Mouse (Mus musculus) right cerebral cortex, postnatal 36 days (tissue): ENCODE data around the gene Olfr371.

Experiments
- DNase-seq, 2 experiments: peaks; one replicate each; pipeline ENCODE4 v3.0.0; 2022; ENCODE audit warnings: low spot score in 2 of 2, mixed read lengths in 1 of 2

Gene Olfr371

GRCm38 (mm10) chr8:85225688-85226087 is at the start of gene Olfr371:
Gene Olfr371 (plus strand): TSS chr8:85225988.
- DNase-seq, result no peak

DNA sequence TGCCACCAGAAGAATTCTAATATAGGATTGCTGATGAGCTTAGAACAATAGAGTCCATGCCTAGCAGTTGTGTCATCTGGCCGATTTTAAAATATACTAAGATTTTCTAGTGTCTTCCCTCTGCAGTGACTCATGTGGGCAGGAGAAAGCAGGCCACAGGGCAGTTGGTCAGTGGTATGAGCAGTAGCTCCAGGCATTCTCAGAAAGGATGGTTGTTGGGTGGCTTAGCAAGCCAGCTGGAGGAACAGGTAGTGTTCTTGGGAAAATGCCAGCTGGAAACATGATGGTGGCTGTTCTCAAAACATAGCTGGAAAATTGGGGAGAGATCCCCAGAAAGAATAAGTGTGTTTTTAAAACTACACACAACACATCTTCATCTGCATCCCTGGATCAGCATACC is 33.4 kb upstream of the Olfr371 start:
- DNase-seq, result no peak

DNA sequence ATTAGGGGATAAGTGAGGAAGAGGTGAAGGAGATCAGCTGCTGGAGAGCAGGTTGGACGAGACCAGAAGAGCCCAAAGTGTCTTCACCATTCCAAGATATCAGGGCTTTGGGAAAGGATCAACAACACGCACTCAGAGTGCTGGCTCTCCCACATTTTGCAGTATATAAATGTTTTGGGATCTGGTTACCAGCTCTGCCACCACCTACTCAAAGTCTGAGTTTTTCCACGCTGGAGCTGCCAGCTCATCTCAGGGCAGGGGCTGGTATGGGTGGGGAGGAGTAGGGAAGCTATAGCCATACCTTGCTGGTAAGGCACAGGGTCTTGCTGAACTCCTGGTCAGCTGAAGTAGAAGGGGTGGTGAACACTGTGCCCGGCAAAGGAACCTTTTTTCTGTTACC is 5.6 kb upstream of the Olfr371 start:
- peak in 1 of 2 experiments; percentile 3 for DNase-seq

DNA sequence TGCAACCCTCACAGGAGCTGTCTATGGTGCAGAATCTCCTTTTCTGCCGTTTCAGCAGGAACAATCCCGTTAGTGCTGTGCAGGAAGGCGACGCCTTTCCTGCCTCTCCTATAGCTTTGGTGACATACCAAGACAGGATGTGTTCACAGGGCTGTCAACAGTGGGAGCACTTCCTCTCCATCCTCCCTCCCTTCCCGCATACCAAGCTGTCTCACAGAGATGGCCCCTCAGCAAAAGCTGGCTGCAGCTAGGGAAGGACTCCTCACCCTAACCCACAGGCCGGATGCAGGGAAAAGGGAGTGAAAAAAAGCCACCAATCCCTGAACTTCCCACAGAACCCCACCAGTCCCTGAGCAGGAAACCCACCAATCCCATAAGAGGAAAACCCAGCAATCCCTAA is 4.8 kb upstream of the Olfr371 start:
- no peak for DNase-seq

GRCm38 (mm10) chr8:85227297-85227696 is 1.5 kb downstream of the Olfr371 start:
- DNase-seq, result no peak
